25 mouse cellular contexts compared by ENCODE assay signal in the genomic region with DNA sequence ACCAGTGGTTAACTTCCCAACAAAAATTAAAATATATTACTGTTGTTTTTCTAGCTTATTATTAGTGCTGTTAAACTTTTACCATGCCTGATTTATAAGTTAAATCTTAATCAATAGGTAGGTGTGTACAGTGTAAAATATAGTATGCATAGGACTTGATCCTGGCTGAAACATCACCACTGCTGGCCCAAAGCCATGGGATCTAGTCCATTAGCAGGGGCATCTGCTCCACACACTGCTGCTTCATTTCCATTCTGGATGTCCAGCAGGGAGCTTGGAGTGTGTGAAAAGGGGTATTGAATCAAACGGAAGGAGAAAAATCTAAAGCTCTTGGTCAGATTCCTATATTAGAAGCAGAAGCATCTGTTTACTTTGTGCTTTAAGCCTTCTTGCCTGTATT.
"Had no signal": no experiment of that assay in that cellular context is flagged by ENCODE, and none has a peak within 500 bp of the region (broad histone marks: within the 10 kb centered on the region; RNA-seq: fewer than 3 reads in every experiment).

No protein-coding gene starts in this region.

- H3K4me3 ChIP-seq: layer of hippocampus, adult 2 months; limb, embryonic 10.5 days; limb, embryonic 13.5 days; liver, embryonic 12.5 days; liver, embryonic 15.5 days; lung, embryonic 15.5 days; megakaryocyte, embryonic 14.5 days; neural tube, embryonic 12.5 days; neural tube, embryonic 15.5 days had no signal

- H3K9me3 ChIP-seq: limb, embryonic 10.5 days; limb, embryonic 13.5 days; liver, embryonic 12.5 days; liver, embryonic 15.5 days; lung, embryonic 15.5 days; neural tube, embryonic 12.5 days; neural tube, embryonic 15.5 days had no signal

- H3K9ac ChIP-seq: limb, embryonic 13.5 days; liver, embryonic 12.5 days; liver, embryonic 15.5 days; lung, embryonic 15.5 days; neural tube, embryonic 12.5 days; neural tube, embryonic 15.5 days had no signal

- H3K4me2 ChIP-seq: limb, embryonic 13.5 days; liver, embryonic 12.5 days; liver, embryonic 15.5 days; lung, embryonic 15.5 days; midbrain, embryonic 11.5 days; neural tube, embryonic 12.5 days; neural tube, embryonic 15.5 days had no signal

- ATAC-seq: liver, embryonic 12.5 days had no signal

- H3K36me3 ChIP-seq: limb, embryonic 10.5 days; limb, embryonic 13.5 days; liver, embryonic 12.5 days; liver, embryonic 15.5 days; lung, embryonic 15.5 days; neural tube, embryonic 12.5 days; neural tube, embryonic 15.5 days had no signal

- H3K4me1 ChIP-seq: limb, embryonic 10.5 days; limb, embryonic 13.5 days; liver, embryonic 12.5 days; liver, embryonic 15.5 days; lung, embryonic 15.5 days; megakaryocyte, embryonic 14.5 days; neural tube, embryonic 12.5 days had no signal

- H3K27ac ChIP-seq: kidney, postnatal 0 days; layer of hippocampus, adult 2 months; limb, embryonic 10.5 days; limb, embryonic 13.5 days; liver, embryonic 12.5 days; liver, embryonic 15.5 days; lung, embryonic 15.5 days; neural tube, embryonic 12.5 days; neural tube, embryonic 15.5 days; stomach, postnatal 0 days had no signal

- H3K27me3 ChIP-seq: limb, embryonic 13.5 days; liver, embryonic 12.5 days; liver, embryonic 15.5 days; lung, embryonic 15.5 days; megakaryocyte, embryonic 14.5 days; neural tube, embryonic 12.5 days; neural tube, embryonic 15.5 days had no signal

- DNase-seq: kidney, postnatal 25 days; layer of hippocampus, postnatal 36 days; liver; lung, adult 18-20 months; lung, postnatal 10 days; lung, postnatal 36 days; midbrain, embryonic 14.5 days; right cerebral cortex, adult 18-20 months; right cerebral cortex, postnatal 14 days; right cerebral cortex, postnatal 4 days; thymus, adult 2 months; thymus, postnatal 14 days; thymus, postnatal 4 days had no signal
